Mouse (Mus musculus) stomach, embryonic 14.5 days (tissue): Measurements from ENCODE around the gene Nprl3. TPM values are rescaled to one million over a fixed set of nuclear protein-coding genes. Genes with fewer than 3 reads are reported as not detected.
A peak's percentile ranks its signal among the peaks of the same experiment; 100 is the strongest.
"Not testable (repeated sequence)": the region's sequence is repeated elsewhere in the genome, so short reads cannot be mapped to it uniquely, and the experiment has no call there.

ENCODE experiments used
- ATAC-seq: fragments of 200-750 bp; cut with Nextera tagmentation; 2 replicates; pipeline ENCODE4 v1.8.0; 2017; ENCODE audit warnings: low read depth, moderate TSS enrichment; ENCODE audit not compliant: insufficient number of reproducible peaks, insufficient read depth, low FRiP score
- H3K27ac ChIP-seq: fragments of 300-500 bp; sonication (generic); 2 replicates; pipeline ENCODE4 v1.5.1; 2014; ENCODE audit warnings: mild to moderate bottlenecking, low read length, moderate library complexity, mixed read lengths
- H3K27me3 ChIP-seq: fragments of 300-500 bp; sonication (generic); 2 replicates; pipeline ENCODE4 v1.6.1; 2014; ENCODE audit warnings: low read length, control low read depth, mixed read lengths; ENCODE audit not compliant: control insufficient read depth, insufficient read depth
- H3K36me3 ChIP-seq: fragments of 300-500 bp; sonication (generic); 2 replicates; pipeline ENCODE4 v1.6.1; 2014; ENCODE audit warnings: mild to moderate bottlenecking, control low read depth, low read length, moderate library complexity, mixed read lengths; ENCODE audit not compliant: control insufficient read depth, insufficient read depth
- H3K4me1 ChIP-seq: fragments of 300-500 bp; sonication (generic); 2 replicates; pipeline ENCODE4 v1.6.1; 2014; ENCODE audit warnings: low read length, control low read depth, mixed read lengths; ENCODE audit not compliant: control insufficient read depth, insufficient read depth
- H3K4me2 ChIP-seq: fragments of 300-500 bp; sonication (generic); replicated peaks from 2 replicates; pipeline ENCODE4 v1.6.1; 2014; ENCODE audit warnings: low read depth, low read length, control low read depth
- H3K4me3 ChIP-seq: fragments of 300-500 bp; sonication (generic); 2 replicates; pipeline ENCODE4 v1.5.1; 2014; ENCODE audit warnings: low read depth, low read length, control low read depth
- H3K9ac ChIP-seq: fragments of 300-500 bp; sonication (generic); replicated peaks from 2 replicates; pipeline ENCODE4 v1.6.1; 2014; ENCODE audit warnings: low read depth, mild to moderate bottlenecking, control low read depth, low read length, moderate library complexity, mixed read lengths
- H3K9me3 ChIP-seq: fragments of 300-500 bp; sonication (generic); 2 replicates; pipeline ENCODE4 v1.6.1; 2016; ENCODE audit warnings: low read depth, low read length, control low read depth; ENCODE audit not compliant: control insufficient read depth
- WGBS: fragments of 180-500 bp; shearing (Covaris S2); extraction: QIAGEN DNeasy Blood & Tissue Kit; methylation state at CpG from one replicate; pipeline ENCODE4 v1.1.7; 2014; 5-methylcytosine and 5-hydroxymethylcytosine counted together
- polyA plus RNA-seq: library from polyadenylated mRNA; unstranded; fragments of >200 nt; fragmentation: Nextera tagmentation; extraction: Ambion mirVana; gene quantifications from 2 replicates; pipeline ENCODE4 v1.2.1, GENCODE M21; 2014

Nprl3 gene
- polyA plus RNA-seq, 1 experiment from 2014 or later: 41.0 TPM

DNA sequence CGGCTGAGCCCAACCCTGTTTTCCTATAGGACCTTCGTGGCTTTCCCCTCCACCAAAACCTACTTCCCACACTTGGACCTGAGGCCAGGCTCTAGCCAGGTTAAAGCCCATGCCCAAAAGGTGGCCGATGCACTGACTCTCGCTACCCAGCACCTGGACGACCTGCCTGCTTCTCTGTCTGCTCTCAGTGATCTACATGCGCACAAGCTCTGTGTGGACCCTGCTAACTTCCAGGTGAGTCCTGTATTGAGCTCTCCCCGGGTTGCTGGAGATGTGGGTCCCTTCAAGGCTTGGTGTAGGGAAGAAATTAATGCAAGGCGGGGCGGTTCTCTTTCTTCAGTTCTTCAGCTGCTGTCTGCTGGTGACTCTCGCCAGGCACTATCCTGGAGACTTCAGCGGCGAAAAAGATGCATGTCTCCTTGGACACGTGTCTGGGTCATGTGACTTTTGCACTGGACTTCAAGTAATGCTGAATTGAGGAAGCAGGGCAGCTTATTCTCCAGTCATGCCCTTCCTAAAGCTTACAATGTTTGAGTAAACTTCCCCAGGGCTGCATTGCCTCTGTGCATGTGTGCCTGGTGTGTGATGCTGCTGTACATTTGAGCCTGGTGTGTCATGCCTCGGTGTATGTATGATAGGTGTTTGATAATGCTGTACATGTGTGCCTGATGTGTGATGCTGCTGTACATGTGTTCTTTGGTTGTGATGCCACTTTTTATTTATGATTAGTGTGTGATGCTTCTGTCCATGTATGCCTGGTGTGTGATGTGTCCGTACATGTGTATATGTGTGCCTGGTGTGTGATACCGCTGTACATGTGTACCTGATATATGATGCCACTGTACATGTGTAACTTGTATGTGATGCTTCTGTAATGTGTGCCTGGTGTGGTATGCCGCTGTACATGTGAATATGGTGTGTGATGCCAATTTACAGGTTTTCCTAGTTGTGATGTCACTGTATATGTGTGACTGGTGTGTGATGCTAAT is 33.1 kb upstream of the Nprl3 start:
- Histone ChIP-seq H3K36me3 (no peaks in the 10 kb centered on the region), H3K4me1 (no peaks in the 10 kb centered on the region), H3K27me3 (no peaks in the 10 kb centered on the region), H3K4me2 (peak overlapping the region; percentile 14; the same call in 1 of the 2 replicates), H3K9ac (no peak overlapping the region), H3K4me3 (no peak overlapping the region), H3K27ac (no peak overlapping the region), H3K9me3 (no peaks in the 10 kb centered on the region)
- ATAC-seq: no peak
- 52% methylated on average over 14 of the region's 17 CpGs for WGBS

DNA sequence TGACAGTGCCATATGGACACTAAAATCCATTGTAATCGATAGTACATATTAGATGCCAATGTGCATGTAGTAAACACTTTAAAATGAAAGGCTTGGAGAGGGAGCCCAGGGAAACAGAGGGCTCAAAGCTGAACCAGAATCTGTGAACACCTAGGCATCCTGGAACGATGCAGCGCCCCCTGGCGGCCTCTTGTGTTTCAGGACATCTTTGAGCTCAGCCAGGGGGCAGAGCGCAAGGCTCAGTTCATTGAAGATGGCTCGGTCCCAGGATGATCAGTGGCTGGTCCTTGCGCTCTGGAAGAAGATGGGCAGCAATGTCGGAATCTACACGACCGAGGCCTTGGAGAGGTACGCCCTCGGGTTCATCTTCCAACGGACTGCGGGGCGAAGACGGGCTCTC is 32.4 kb upstream of the Nprl3 start, which contains the start of gene Hbq1a:
Gene Hbq1a, plus strand, starts transcription at position 205 of the 400 bp plus-strand sequence.
- not testable (repeated sequence) for H3K4me1 ChIP-seq, H3K9ac ChIP-seq, ATAC-seq, H3K4me3 ChIP-seq, H3K36me3 ChIP-seq, H3K9me3 ChIP-seq, H3K27ac ChIP-seq, H3K27me3 ChIP-seq
- WGBS: 7% methylated on average over 16 of the region's 16 CpGs
- peak within 1 kb of the TSS; percentile 14; the same call in 1 of the 2 replicates for H3K4me2 ChIP-seq

DNA sequence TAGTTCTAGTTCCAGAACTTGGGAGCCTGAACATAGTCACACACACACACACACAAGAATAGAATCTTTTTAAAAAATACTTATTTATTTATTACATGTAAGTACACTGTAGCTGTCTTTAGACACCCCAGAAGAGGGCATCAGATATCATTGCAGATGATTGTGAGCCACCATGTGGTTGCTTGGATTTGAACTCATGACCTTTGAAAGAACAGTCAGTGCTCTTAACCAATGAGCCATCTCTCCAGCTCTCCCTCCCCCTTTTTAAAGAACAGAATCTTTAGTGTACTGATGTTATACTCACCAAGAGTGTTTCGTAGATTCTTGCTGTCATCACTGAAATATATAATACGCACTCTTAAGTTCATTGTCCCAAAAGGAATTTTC is 31.0 kb upstream of the Nprl3 start:
- no peak for ATAC-seq

GRCm38 (mm10) chr11:32297866-32298531 is 30.5 kb upstream of the Nprl3 start:
- Histone ChIP-seq H3K4me1 (no peaks in the 10 kb centered on the region), H3K36me3 (no peaks in the 10 kb centered on the region), H3K9ac (no peak overlapping the region), H3K27ac (no peak overlapping the region), H3K4me3 (no peak overlapping the region), H3K4me2 (no peak overlapping the region), H3K9me3 (no peaks in the 10 kb centered on the region), H3K27me3 (no peaks in the 10 kb centered on the region)
- 75% methylated on average over 1 of the region's 1 CpGs for WGBS
- no peak for ATAC-seq

More for the DNA sequence above, 31.0 kb upstream of the Nprl3 start:
- H3K27me3 ChIP-seq: no peaks in the 10 kb centered on the region
- H3K9ac ChIP-seq: no peak overlapping the region
- no peak overlapping the region for H3K27ac ChIP-seq
- H3K9me3 ChIP-seq: no peaks in the 10 kb centered on the region
- no peaks in the 10 kb centered on the region for H3K4me1 ChIP-seq
- H3K36me3 ChIP-seq: no peaks in the 10 kb centered on the region
- no peak overlapping the region for H3K4me3 ChIP-seq
- H3K4me2 ChIP-seq: no peak overlapping the region
- 92% methylated on average over 2 of the region's 2 CpGs for WGBS

- not testable (repeated sequence) for H3K9ac ChIP-seq, H3K27me3 ChIP-seq, H3K36me3 ChIP-seq, H3K4me1 ChIP-seq, H3K4me2 ChIP-seq, ATAC-seq, H3K9me3 ChIP-seq, H3K27ac ChIP-seq, H3K4me3 ChIP-seq
- 40% methylated on average over 2 of the region's 2 CpGs for WGBS
Measured at GRCm38 (mm10) chr11:32297417-32297816, 29.9 kb upstream of the Nprl3 start.

DNA sequence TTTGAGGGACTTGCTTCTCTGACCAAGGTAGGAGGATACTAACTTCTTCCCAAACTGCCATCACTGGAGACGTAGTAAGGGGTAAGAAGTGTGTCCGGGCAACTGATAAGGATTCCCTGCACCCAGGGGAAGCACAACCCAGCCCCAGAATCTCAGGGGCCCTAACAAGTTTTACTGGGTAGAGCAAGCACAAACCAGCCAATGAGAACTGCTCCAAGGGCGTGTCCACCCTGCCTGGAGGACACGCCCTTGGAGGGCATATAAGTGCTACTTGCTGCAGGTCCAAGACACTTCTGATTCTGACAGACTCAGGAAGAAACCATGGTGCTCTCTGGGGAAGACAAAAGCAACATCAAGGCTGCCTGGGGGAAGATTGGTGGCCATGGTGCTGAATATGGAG is 28.7 kb upstream of the Nprl3 start, which contains the start of gene Hba-a2:
Gene Hba-a2, plus strand, starts transcription at position 287 of the 400 bp plus-strand sequence.
- H3K36me3 ChIP-seq, H3K4me1 ChIP-seq, H3K4me2 ChIP-seq, H3K27ac ChIP-seq, H3K4me3 ChIP-seq, H3K9ac ChIP-seq, H3K27me3 ChIP-seq, H3K9me3 ChIP-seq: not testable (repeated sequence)
- WGBS: no CpG with 5 or more reads among the region's 4 CpGs
- ATAC-seq: peak; percentile 50; the same call in 1 of the 2 replicates

- H3K27ac ChIP-seq, H3K4me3 ChIP-seq, H3K9me3 ChIP-seq, H3K4me2 ChIP-seq, H3K9ac ChIP-seq, H3K36me3 ChIP-seq, H3K27me3 ChIP-seq, ATAC-seq, H3K4me1 ChIP-seq: not testable (repeated sequence)
- WGBS: 50% methylated on average over 3 of the region's 3 CpGs
Measured at GRCm38 (mm10) chr11:32293479-32293878, 26.0 kb upstream of the Nprl3 start.

DNA sequence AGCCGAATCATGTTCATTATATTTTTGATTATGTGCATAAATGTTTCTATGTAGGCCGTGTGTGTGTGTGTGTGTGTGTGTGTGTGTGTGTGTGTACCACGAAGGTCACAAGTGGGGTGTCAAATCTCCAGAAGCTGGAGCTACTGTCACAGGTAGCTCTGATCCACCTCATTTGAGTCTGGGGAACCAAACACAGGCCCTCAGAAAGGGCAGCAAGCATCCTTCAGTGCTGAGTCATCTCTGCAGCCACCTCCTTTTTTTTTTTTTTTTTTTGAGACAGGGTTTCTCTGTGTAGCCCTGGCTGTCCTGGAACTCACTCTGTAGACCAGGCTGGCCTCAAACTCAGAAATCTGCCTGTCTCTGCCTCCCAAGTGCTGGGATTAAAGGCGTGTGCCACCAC is 25.3 kb upstream of the Nprl3 start:
- not testable (repeated sequence) for H3K27me3 ChIP-seq, H3K9ac ChIP-seq, H3K9me3 ChIP-seq, H3K4me3 ChIP-seq, ATAC-seq, H3K4me2 ChIP-seq, H3K27ac ChIP-seq, H3K36me3 ChIP-seq, H3K4me1 ChIP-seq
- WGBS: 74% methylated on average over 4 of the region's 4 CpGs
